Mouse (Mus musculus) adrenal gland, adult 8-10 months (tissue): ENCODE results near the gene Fry. TPM values are rescaled to one million over a fixed set of nuclear protein-coding genes. Genes with fewer than 3 reads are reported as not detected.

Source experiments
- DNase-seq: peaks from one replicate; pipeline ENCODE4 v3.0.0; 2022
- total RNA-seq, 4 experiments: library from RNA; stranded (reverse); gene quantifications; 2 replicates each; pipeline ENCODE4 v1.2.4; 2022

Gene Fry
- total RNA-seq, 4 experiments from 2014 or later: 27.2 to 38.9 (median 27.8) TPM

DNA sequence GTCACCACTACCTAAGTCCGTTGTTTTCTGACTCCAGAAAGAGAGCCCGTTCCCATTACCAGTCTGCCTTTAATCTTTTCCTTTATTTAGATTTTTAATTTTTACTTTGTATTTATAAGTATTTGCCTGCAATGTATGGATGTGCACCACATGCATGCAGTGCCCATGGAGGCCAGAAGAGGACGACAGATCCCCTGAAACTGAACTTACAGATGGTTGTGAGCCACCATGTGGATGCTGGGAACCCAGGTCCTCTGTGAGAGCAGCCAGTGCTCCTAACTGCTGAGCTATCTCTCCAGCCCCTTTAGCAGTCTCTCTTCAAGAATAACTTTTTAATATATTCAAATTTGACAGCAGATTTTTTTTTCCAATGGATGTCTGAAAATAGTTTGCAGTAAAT, 223.7 kb downstream of the Fry start:
- DNase-seq: no peak

- no peak for DNase-seq
Measured at GRCm38 (mm10) chr5:150345946-150346345, 227.5 kb downstream of the Fry start.

- no peak for DNase-seq
Measured at GRCm38 (mm10) chr5:150346378-150346777, 227.9 kb downstream of the Fry start.

GRCm38 (mm10) chr5:150347845-150348244, 229.4 kb downstream of the Fry start:
- no peak for DNase-seq

DNA sequence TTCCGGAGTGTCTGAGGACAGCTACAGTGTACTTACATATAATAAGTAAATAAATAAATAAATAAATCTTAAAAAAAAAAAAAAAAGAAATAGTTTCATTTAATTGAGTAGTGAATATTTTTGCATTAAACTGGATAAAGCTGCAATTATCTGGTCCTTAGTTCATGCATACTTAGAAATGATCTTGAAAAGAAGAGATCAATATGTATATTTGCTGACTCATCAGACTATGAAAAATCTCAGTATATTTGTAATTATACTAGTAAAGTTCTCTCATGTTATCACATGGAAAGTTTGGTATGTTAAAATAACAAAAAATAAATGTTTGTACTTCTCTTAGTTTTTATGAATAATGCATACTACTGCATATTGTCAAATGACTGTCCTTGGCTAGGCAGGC, 229.9 kb downstream of the Fry start:
- no peak for DNase-seq

GRCm38 (mm10) chr5:150351191-150351590, 232.7 kb downstream of the Fry start:
- no peak for DNase-seq

DNA sequence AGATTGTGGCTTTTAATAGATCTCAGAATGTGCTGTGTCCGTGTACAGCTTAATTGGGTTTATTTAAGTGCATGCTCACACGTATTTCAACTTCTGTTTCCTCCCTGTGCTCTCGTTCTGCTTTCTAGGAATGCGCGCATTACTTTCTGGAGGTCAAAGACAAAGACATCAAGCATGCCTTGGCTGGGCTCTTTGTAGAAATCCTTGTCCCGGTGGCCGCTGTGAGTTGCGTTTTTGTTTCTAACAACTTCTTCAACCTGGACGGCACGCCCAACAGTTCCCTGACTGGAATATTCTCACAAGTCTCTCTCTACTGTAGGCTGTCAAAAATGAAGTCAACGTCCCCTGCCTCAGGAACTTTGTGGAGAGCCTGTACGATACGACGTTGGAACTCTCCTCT, 240.2 kb downstream of the Fry start:
- DNase-seq: no peak

- DNase-seq: peak; percentile 74
Measured at GRCm38 (mm10) chr5:150362241-150362640, 243.8 kb downstream of the Fry start.

- DNase-seq: no peak
Measured at GRCm38 (mm10) chr5:150364621-150365020, 246.2 kb downstream of the Fry start.

DNA sequence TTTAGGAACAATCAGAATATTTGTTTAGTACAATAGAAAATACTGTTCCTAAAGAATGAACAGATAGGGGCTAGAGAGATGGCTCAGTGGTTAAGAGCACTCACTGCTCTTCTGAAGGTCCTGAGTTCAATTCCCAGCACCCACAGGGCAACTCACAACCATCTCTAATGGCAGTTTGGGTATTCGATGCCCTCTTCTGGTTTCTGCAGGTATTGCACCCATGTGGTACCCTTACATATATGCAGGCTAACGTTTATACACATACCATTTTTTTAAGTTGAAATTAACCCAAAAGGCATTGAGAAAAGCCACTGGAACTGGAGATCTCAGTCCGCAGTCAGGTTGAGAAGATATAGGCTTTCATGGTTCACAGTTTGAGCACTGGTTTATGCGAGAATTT, 248.6 kb downstream of the Fry start:
- no peak for DNase-seq

GRCm38 (mm10) chr5:150370291-150370690, 251.8 kb downstream of the Fry start:
- DNase-seq: no peak

DNA sequence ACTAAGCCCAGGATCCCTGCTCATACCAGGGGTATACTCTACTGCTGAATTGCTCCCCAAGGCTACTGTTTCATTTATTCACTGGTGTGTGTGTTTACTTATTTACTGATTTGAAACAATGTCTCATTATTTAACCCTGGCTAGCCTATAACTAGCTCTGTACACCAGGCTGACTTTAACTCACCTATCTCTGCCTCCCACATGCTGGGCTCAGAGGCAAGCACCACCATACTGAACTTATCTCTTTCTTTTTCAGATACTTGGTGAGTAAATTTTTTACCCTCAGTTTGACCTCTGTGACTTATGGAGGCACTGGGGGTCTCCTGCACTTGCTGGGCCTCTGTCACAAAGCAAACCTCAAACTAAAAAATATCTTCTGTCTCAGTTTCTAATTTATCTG, 252.4 kb downstream of the Fry start:
- DNase-seq: no peak

DNA sequence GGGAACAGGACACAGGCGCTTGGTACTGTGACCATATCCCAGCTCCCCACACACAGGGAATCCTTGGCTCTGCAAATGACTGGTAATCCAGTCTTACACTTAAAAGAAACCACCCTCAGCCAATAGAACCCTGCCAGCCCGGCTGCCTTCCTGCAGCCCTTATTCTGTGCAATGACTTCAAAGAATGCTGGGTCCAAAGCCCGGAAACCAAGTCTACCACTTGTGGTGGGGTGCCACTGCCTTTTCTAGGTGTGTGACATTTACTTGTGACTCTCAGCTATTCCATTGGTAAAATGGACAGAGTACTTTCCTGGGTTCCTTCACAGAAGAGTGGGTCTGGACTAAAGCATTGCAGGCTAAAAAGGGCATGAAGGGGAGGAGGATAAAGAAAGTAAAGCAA, 254.5 kb downstream of the Fry start:
- no peak for DNase-seq

GRCm38 (mm10) chr5:150374778-150375559, 256.5 kb downstream of the Fry start:
- no peak for DNase-seq

- DNase-seq: no peak
Measured at GRCm38 (mm10) chr5:150378586-150378985, 260.1 kb downstream of the Fry start.

GRCm38 (mm10) chr5:150380767-150381166, 262.3 kb downstream of the Fry start:
- no peak for DNase-seq

DNA sequence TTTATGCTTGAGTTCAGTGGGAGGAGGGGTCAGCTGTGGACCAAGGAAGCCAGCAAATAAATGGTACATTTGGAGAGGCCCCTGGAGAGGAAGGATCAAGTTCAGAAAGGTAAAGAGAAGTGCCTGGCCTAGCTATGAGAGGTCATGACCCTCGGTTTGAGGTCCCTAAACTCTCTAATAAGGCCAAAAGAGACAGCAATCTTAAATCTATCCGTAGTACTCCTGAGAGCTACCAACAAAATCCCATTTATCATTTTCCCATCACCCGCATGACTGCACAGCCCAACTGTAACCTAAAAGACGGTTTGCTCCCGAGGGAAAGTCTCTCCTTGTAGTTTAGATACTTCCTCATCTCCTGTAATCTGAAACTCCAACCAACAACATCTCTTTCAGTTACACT, 264.0 kb downstream of the Fry start:
- DNase-seq: no peak

- no peak for DNase-seq
Measured at GRCm38 (mm10) chr5:150384272-150385215, 266.1 kb downstream of the Fry start.

- no peak for DNase-seq
Measured at GRCm38 (mm10) chr5:150385224-150385623, 266.8 kb downstream of the Fry start.

DNA sequence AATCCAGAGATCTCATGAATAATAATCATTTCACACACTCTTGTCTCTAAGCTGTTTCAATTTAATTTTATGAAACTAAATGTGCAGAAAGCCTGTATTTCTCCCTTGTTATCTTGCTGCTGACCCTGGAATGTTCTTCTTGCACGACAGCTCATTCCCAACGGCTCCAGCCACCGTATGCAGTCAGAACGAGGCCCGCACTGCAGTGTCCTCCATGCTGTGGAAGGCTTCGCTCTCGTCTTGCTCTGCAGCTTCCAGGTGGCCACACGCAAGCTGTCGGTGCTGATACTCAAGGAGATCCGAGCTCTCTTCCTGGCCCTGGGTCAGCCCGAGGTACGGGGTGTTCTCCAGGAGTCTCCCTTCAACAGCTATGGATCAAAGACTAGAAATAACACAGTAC, 270.2 kb downstream of the Fry start:
- DNase-seq: no peak

DNA sequence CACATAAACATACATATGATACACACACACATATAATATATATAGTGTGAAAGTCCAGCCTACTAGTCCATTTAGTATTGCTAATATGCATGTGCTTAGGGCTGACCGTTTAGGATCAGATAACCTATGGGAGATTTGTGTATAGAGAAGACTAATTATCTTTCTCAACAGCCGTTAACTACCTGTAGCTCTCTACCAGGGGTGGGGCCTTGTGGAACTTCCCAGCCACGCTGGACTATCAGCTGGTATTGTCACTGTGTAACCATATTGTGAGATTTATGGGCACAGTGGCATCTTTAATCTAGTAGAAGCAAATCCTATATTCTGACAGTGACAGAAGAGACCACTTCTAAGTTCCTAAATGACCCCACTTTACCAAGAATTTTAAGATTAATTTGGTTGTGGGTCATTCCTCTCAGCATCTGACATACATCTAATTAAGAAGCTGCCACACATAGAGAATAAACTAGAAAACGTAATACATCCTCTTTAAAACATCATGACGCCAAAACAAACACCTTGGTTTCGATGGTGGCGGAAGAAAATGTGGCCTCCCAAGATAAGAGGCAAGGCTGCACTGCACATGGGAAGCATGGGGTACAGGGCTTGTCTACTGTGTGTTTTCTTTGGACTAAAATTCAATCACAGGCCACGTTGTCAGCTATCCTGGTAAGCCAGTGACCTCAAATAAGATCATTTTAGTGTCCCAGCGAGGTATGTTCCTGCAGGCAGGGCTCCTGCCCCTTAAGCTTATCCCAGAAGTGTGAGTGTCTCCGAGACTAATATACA, 271.3 kb downstream of the Fry start:
- DNase-seq: no peak

- no peak for DNase-seq
Measured at GRCm38 (mm10) chr5:150390422-150390821, 272.0 kb downstream of the Fry start.

DNA sequence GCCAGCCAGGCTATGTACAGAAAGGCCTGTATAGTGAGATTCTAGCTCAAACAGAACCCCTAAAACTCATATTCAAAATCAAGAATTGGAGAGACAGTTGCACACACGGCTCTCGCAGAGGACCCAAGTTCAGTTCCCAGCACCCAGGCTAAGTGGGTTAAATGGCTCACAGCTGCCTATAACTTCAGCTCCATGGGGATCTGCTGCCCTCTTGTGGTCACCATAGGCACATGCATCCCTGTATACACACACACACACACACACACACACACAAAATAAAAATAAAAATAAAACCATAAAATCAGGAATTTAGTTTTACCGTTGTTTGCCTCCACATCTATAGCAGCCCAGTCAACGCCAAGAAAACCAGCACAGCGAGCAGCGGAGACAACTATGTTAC, 276.2 kb downstream of the Fry start:
- no peak for DNase-seq
